Mouse (Mus musculus): Measurements from ENCODE around the gene Lypd6b. TPM values are rescaled to one million over a fixed set of nuclear protein-coding genes. Genes with fewer than 3 reads are reported as not detected.

Lypd6b gene
- polyA plus RNA-seq, 2 experiments = 0.02 TPM; not detected in 1

- no peaks in the 10 kb centered on the region for H3K36me3 ChIP-seq (replicated peaks; ENCODE audit: control insufficient read depth, insufficient read depth, low read depth)
- no peak for TF ChIP-seq CTCF (IDR thresholded peaks at IDR 0.05; ENCODE audit: low read depth)
- no peak for TF ChIP-seq EP300 (IDR thresholded peaks at IDR 0.05; ENCODE audit: low read depth)
- no peak overlapping the region for H3K4me3 ChIP-seq (ENCODE audit: insufficient read depth in 1 of 2, low read depth in 2 of 2, low read length in 2 of 2)
- H3K9me3 ChIP-seq (ENCODE audit: control insufficient read depth, low read length) = no peaks in the 10 kb centered on the region
- H3K4me2 ChIP-seq (ENCODE audit: low read depth) = no peak overlapping the region
- H3K27me3 ChIP-seq (ENCODE audit: control insufficient read depth, insufficient read depth, low read length) = no peaks in the 10 kb centered on the region
- no peak overlapping the region for H3K9ac ChIP-seq (replicated peaks)
- DNase-seq (ENCODE audit: low read depth in 3 of 3, low spot score in 3 of 3) (no peak), ATAC-seq (ENCODE audit: insufficient read depth) (no peak)
- no peak overlapping the region for H3K27ac ChIP-seq
- 26% methylated on average over 10 of the region's 12 CpGs for WGBS (ENCODE audit: insufficient replicate concordance)
- H3K4me1 ChIP-seq (replicated peaks; ENCODE audit: control insufficient read depth in 2 of 2, insufficient read depth in 2 of 2, low read length in 1 of 2) = no peaks in the 10 kb centered on the region
These were observed 73.6 kb downstream of the Lypd6b start for GRCm38 (mm10) chr2:49860969-49861592.

GRCm38 (mm10) chr2:49861658-49862057, 74.2 kb downstream of the Lypd6b start:
- WGBS (ENCODE audit: insufficient replicate concordance) = 21% methylated on average over 8 of the region's 8 CpGs
- Histone ChIP-seq H3K4me1 (replicated peaks; ENCODE audit: control insufficient read depth in 2 of 2, insufficient read depth in 2 of 2, low read length in 1 of 2) (no peaks in the 10 kb centered on the region), H3K4me3 (ENCODE audit: insufficient read depth in 1 of 2, low read depth in 2 of 2, low read length in 2 of 2) (no peak overlapping the region), H3K36me3 (replicated peaks; ENCODE audit: control insufficient read depth, insufficient read depth, low read depth) (no peaks in the 10 kb centered on the region), H3K9me3 (ENCODE audit: control insufficient read depth, low read length) (no peaks in the 10 kb centered on the region), H3K27me3 (ENCODE audit: control insufficient read depth, insufficient read depth, low read length) (no peaks in the 10 kb centered on the region), H3K4me2 (ENCODE audit: low read depth) (no peak overlapping the region), H3K9ac (replicated peaks) (no peak overlapping the region), H3K27ac (no peak overlapping the region)
- ATAC-seq (ENCODE audit: insufficient read depth) = no peak
- TF ChIP-seq EP300 (IDR thresholded peaks at IDR 0.05; ENCODE audit: low read depth) (no peak), CTCF (IDR thresholded peaks at IDR 0.05; ENCODE audit: low read depth) (no peak)
- no peak for DNase-seq (ENCODE audit: low read depth in 3 of 3, low spot score in 3 of 3)

DNA sequence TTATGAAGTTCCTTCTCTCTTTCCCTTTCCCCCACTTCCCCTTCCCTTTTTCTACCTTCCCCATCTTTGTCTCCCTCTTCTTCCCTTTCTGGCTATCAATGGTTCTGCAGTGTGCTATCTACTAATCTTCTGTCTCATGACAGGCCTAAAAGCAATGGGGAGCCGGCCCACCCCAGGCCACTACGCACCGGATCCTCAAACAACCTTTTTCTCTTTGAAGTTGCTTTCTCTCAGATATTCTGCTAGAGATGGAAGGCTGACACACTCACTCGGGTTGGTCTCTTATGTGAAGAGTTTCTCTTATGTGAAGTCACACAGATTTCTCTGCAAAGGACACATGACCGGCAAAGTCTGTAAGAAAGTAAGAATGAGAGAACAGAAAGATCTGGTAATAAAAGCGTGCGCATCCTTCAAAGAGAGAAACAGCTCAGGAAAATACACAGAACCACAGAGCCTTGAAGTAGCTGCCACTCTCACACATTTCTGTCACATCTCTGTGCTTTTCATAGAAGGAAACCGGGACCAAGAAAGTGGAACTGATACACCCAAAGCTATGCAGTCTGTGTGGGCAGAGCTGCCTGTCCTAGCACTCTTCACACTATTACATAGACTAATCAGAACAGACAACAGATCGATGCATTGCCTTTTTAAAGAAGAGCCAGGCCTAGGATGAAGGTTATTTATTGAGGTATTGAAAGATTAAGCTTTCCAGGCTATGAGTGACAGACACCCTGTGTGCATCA, 80.8 kb downstream of the Lypd6b start:
- DNase-seq (ENCODE audit: low read depth in 3 of 3, low spot score in 3 of 3) = no peak
- no peak for ATAC-seq (ENCODE audit: insufficient read depth)
- 57% methylated on average over 9 of the region's 9 CpGs for WGBS (ENCODE audit: insufficient replicate concordance)

DNA sequence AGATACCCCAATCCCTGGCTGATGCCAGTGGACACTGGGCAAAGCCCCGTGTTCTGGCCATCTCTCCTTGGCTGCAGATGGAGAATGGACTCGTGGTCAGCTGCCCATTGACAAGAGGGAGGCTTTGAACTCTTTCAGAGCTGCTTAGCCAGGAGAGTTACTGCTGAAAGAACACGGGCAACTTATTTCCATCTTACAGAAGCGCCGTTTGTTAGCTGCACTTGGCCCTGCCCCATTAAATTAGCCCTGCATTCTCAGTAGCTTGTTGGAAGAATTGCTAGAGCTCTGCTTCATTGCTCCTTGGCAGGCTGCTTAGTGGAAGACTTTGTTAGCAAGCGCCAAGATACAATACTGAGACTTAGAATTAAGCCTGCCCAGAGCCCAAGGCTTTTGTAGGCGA, 81.6 kb downstream of the Lypd6b start:
- Histone ChIP-seq H3K9me3 (ENCODE audit: control insufficient read depth, low read length) (no peaks in the 10 kb centered on the region), H3K4me1 (replicated peaks; ENCODE audit: control insufficient read depth in 2 of 2, insufficient read depth in 2 of 2, low read length in 1 of 2) (peaks cover 0 to 9% of the 10 kb centered on the region in 2 experiments; a peak in 2 of 4 replicates), H3K36me3 (replicated peaks; ENCODE audit: control insufficient read depth, insufficient read depth, low read depth) (no peaks in the 10 kb centered on the region), H3K4me2 (ENCODE audit: low read depth) (no peak overlapping the region), H3K27me3 (ENCODE audit: control insufficient read depth, insufficient read depth, low read length) (no peaks in the 10 kb centered on the region), H3K4me3 (ENCODE audit: insufficient read depth in 1 of 2, low read depth in 2 of 2, low read length in 2 of 2) (no peak overlapping the region), H3K9ac (replicated peaks) (no peak overlapping the region), H3K27ac (no peak overlapping the region)
- 68% methylated on average over 7 of the region's 7 CpGs for WGBS (ENCODE audit: insufficient replicate concordance)
- ATAC-seq (ENCODE audit: insufficient read depth) (no peak), DNase-seq (ENCODE audit: low read depth in 3 of 3, low spot score in 3 of 3) (no peak)
- TF ChIP-seq CTCF (IDR thresholded peaks at IDR 0.05; ENCODE audit: low read depth) = no peak
- TF ChIP-seq EP300 (IDR thresholded peaks at IDR 0.05; ENCODE audit: low read depth) = no peak

More for the DNA sequence above, 80.8 kb downstream of the Lypd6b start:
- H3K4me2 ChIP-seq (ENCODE audit: low read depth) = no peak overlapping the region
- no peaks in the 10 kb centered on the region for H3K27me3 ChIP-seq (ENCODE audit: control insufficient read depth, insufficient read depth, low read length)
- TF ChIP-seq CTCF (IDR thresholded peaks at IDR 0.05; ENCODE audit: low read depth) (no peak), EP300 (IDR thresholded peaks at IDR 0.05; ENCODE audit: low read depth) (no peak)
- no peaks in the 10 kb centered on the region for H3K36me3 ChIP-seq (replicated peaks; ENCODE audit: control insufficient read depth, insufficient read depth, low read depth)
- peaks cover 0 to 9% of the 10 kb centered on the region in 2 experiments; a peak in 2 of 4 replicates for H3K4me1 ChIP-seq (replicated peaks; ENCODE audit: control insufficient read depth in 2 of 2, insufficient read depth in 2 of 2, low read length in 1 of 2)
- H3K9ac ChIP-seq (replicated peaks) = no peak overlapping the region
- H3K4me3 ChIP-seq (ENCODE audit: insufficient read depth in 1 of 2, low read depth in 2 of 2, low read length in 2 of 2) = no peak overlapping the region
- H3K9me3 ChIP-seq (ENCODE audit: control insufficient read depth, low read length) = no peaks in the 10 kb centered on the region
- no peak overlapping the region for H3K27ac ChIP-seq

DNA sequence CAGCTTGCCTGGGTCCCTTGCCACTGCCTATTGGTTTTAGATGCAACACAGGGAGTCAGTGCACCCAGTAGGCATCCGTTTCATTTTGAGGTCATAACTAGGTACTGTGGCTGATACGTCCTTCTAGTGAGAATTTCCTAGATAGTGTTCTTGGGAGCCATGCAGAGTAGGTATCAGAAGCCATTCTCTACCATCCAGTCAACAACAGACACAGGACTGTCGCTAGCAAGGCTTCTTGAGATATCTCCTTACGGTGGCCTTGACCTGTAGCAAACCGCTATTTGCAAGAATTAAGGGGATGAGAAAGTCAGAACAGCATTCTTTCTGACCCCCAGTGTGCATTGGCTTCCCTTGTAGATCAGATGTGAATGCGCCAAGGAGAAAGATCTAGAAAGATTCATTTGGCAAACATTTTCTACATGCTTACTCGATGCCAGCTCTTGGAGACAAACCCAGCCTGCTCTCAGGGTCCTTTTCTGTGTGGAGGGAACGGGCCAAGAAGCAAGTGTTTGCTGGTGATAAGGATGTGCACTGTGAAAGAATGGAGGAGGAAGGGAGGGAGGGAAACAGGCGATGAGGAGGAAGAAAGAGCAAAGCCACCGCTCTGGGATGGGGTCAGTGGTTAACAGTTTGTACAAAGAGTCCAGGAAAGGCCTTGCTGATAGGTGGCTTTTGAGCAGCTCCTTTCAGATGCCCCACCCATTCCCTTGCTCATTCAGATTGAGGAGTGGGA, 82.5 kb downstream of the Lypd6b start:
- Histone ChIP-seq H3K4me1 (replicated peaks; ENCODE audit: control insufficient read depth in 2 of 2, insufficient read depth in 2 of 2, low read length in 1 of 2) (peaks cover 0 to 9% of the 10 kb centered on the region in 2 experiments; a peak in 2 of 4 replicates), H3K36me3 (replicated peaks; ENCODE audit: control insufficient read depth, insufficient read depth, low read depth) (no peaks in the 10 kb centered on the region), H3K9ac (replicated peaks) (no peak overlapping the region), H3K27ac (no peak overlapping the region), H3K4me2 (ENCODE audit: low read depth) (no peak overlapping the region), H3K27me3 (ENCODE audit: control insufficient read depth, insufficient read depth, low read length) (no peaks in the 10 kb centered on the region), H3K4me3 (ENCODE audit: insufficient read depth in 1 of 2, low read depth in 2 of 2, low read length in 2 of 2) (no peak overlapping the region), H3K9me3 (ENCODE audit: control insufficient read depth, low read length) (no peaks in the 10 kb centered on the region)
- peak; percentile 77; the same call in 1 of the 2 replicates for ATAC-seq (ENCODE audit: insufficient read depth)
- WGBS (ENCODE audit: insufficient replicate concordance) = 31% methylated on average over 10 of the region's 10 CpGs
- DNase-seq (ENCODE audit: low read depth in 3 of 3, low spot score in 3 of 3) = peak; percentile 9 to 18 (median 14)
- TF ChIP-seq CTCF (IDR thresholded peaks at IDR 0.05; ENCODE audit: low read depth) = no peak
- TF ChIP-seq EP300 (IDR thresholded peaks at IDR 0.05; ENCODE audit: low read depth) = no peak

All from liver, embryonic 14.5 days (tissue).